Mouse (Mus musculus) gastrocnemius, adult 2 months (tissue): Measurements from ENCODE around the gene Hspb6. TPM values are rescaled to one million over a fixed set of nuclear protein-coding genes. Genes with fewer than 3 reads are reported as not detected.

Experiments used
- DNase-seq: peaks from one replicate; pipeline ENCODE4 v3.0.0; 2022
- H3K27ac ChIP-seq: fragments of 200-600 bp; 2 replicates; pipeline ENCODE4 v1.8.1; 2022; ENCODE audit warnings: mild to moderate bottlenecking
- H3K4me3 ChIP-seq: fragments of 200-600 bp; 2 replicates; pipeline ENCODE4 v1.8.1; 2022; ENCODE audit warnings: mild to moderate bottlenecking, moderate library complexity
- CTCF ChIP-seq: fragments of 200-600 bp; IDR thresholded peaks from 2 replicates; pipeline ENCODE4 v1.8.1; 2022; ENCODE audit warnings: antibody characterized with exemption, mild to moderate bottlenecking, moderate library complexity
- intact Hi-C: fragments of 180-260 bp; cut with DNase I; formaldehyde crosslinking; loops from one replicate; pipeline ENCODE4 v1.15.1; 2025
- total RNA-seq, 2 experiments: library from RNA; stranded (reverse); gene quantifications; 2 replicates each; pipeline ENCODE4 v1.2.3; 2021

The Hspb6 gene
- total RNA-seq, 2 experiments from 2014 or later, result 867 to 2,532 TPM

GRCm38 (mm10) chr7:30532931-30533330 lies 19.0 kb upstream of the Hspb6 start:
- intact Hi-C loops, result no loop called here
- Histone ChIP-seq H3K27ac (no peak overlapping the region), H3K4me3 (no peak overlapping the region)
- DNase-seq, result no peak
- no peak for TF ChIP-seq CTCF

- Histone ChIP-seq H3K27ac (peak overlapping the region; percentile 48), H3K4me3 (peak overlapping the region; percentile 81)
- no peak for DNase-seq
- intact Hi-C loops, result no loop called here
- TF ChIP-seq CTCF, result no peak
These were observed 17.9 kb upstream of the Hspb6 start for GRCm38 (mm10) chr7:30533941-30534632.

- Histone ChIP-seq H3K4me3 (peak within 1 kb of the TSS; percentile 81), H3K27ac (peak within 1 kb of the TSS; percentile 61)
- no peak for TF ChIP-seq CTCF
- intact Hi-C loops, result no loop called here
- DNase-seq, result peak; percentile 97
These were observed 17.1 kb upstream of the Hspb6 start, which contains the start of gene Arhgap33 for GRCm38 (mm10) chr7:30534633-30535577. Arhgap33 (minus strand) TSS chr7:30535060.

- no peak for DNase-seq
- Histone ChIP-seq H3K27ac (no peak overlapping the region), H3K4me3 (no peak overlapping the region)
- intact Hi-C loops, result no loop called here
- TF ChIP-seq CTCF, result no peak
These were observed 11.4 kb upstream of the Hspb6 start for GRCm38 (mm10) chr7:30540572-30540971.

GRCm38 (mm10) chr7:30544327-30544726 lies 7.7 kb upstream of the Hspb6 start:
- DNase-seq, result no peak
- H3K27ac ChIP-seq, result no peak overlapping the region
- TF ChIP-seq CTCF, result no peak
- no peak overlapping the region for H3K4me3 ChIP-seq
- intact Hi-C loops, result no loop called here

GRCm38 (mm10) chr7:30549880-30550279 lies 2.1 kb upstream of the Hspb6 start:
- intact Hi-C loops, result no loop called here

GRCm38 (mm10) chr7:30550603-30551002 lies 1.4 kb upstream of the Hspb6 start:
- no peak for DNase-seq
- no peak for TF ChIP-seq CTCF
- H3K4me3 ChIP-seq, result no peak overlapping the region
- no peak overlapping the region for H3K27ac ChIP-seq
- intact Hi-C loops, result no loop called here

More at GRCm38 (mm10) chr7:30549880-30550279, 2.1 kb upstream of the Hspb6 start:
- no peak overlapping the region for H3K4me3 ChIP-seq
- H3K27ac ChIP-seq, result no peak overlapping the region
- no peak for DNase-seq
- TF ChIP-seq CTCF, result no peak

- peak; percentile 68 for TF ChIP-seq CTCF
- peak; percentile 56 for DNase-seq
- intact Hi-C loops, result no loop called here
- H3K4me3 ChIP-seq, result peak overlapping the region; percentile 78
- peak overlapping the region; percentile 98 for H3K27ac ChIP-seq
These were observed 405 bp upstream of the Hspb6 start for GRCm38 (mm10) chr7:30551445-30552101.

GRCm38 (mm10) chr7:30553021-30553589 lies 1.1 kb downstream of the Hspb6 start:
- Histone ChIP-seq H3K4me3 (peak overlapping the region; percentile 78), H3K27ac (peak overlapping the region; percentile 98)
- intact Hi-C loops, result no loop called here
- peak; percentile 85 for DNase-seq
- no peak for TF ChIP-seq CTCF

- TF ChIP-seq CTCF, result no peak
- peak overlapping the region; percentile 78 for H3K4me3 ChIP-seq
- no peak for DNase-seq
- H3K27ac ChIP-seq, result peak overlapping the region; percentile 98
- intact Hi-C loops, result loop anchor here (2.0 kb wide), 1 partner anchor 35 kb away; the partner anchor contains the start of gene Kmt2b
These were observed 2.0 kb downstream of the Hspb6 start for GRCm38 (mm10) chr7:30553810-30554584.

- intact Hi-C loops, result no loop called here
- DNase-seq, result no peak
These were observed 5.0 kb downstream of the Hspb6 start for GRCm38 (mm10) chr7:30556894-30557536.

More at GRCm38 (mm10) chr7:30556894-30557536, 5.0 kb downstream of the Hspb6 start:
- peak; percentile 26; the same call in 1 of the 2 replicates for TF ChIP-seq CTCF
- H3K4me3 ChIP-seq, result no peak overlapping the region
- peak overlapping the region; percentile 21; the same call in 1 of the 2 replicates for H3K27ac ChIP-seq
